Mouse (Mus musculus): ENCODE data around the gene Arhgef28.

DNA sequence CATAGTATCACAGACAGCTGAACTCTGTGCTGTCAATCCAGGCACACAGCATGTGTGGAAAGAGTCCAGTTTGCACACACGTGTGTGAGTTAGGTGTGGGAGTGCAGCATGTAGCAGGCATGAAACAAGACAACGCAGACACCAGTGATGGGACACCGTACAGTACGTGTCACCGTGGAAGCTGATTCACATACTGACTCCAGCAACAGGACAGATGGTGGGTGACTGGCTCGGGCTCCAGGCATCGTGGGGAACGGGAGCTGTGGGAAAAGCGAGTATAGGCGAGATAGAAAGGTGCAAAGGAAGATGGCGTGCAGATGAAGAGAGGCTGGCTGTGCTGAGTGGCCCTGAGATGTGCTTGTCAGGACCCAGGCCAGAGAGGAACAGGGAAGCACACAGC is 23.9 kb downstream of the Arhgef28 start:
- TF ChIP-seq USF1 (IDR thresholded peaks at IDR 0.05; ENCODE audit: low read depth) (no peak), MAX (IDR thresholded peaks at IDR 0.05) (no peak), CTCF (IDR thresholded peaks at IDR 0.05; ENCODE audit: control insufficient read depth, insufficient read depth, insufficient read length) (no peak)

All from C2C12 (cell line).